Mouse (Mus musculus) heart, postnatal 10 days (tissue): Measurements from ENCODE around the gene Scoc. TPM values are rescaled to one million over a fixed set of nuclear protein-coding genes. Genes with fewer than 3 reads are reported as not detected.
"Not testable (repeated sequence)": the region's sequence is repeated elsewhere in the genome, so short reads cannot be mapped to it uniquely, and the experiment has no call there.

Experiments
- DNase-seq, 2 experiments: peaks; one replicate each; pipeline ENCODE4 v3.0.0; 2021
- intact Hi-C: fragments of 180-260 bp; cut with DNase I; formaldehyde crosslinking; loops from one replicate; pipeline ENCODE4 v1.15.1; 2025
- total RNA-seq, 2 experiments: library from RNA; stranded (reverse); gene quantifications; 2 replicates each; pipeline ENCODE4 v1.2.3; 2021

Scoc gene
- total RNA-seq = 10 to 100 TPM; 39.3 to 48.2 TPM

- DNase-seq = no peak
- intact Hi-C loops = no loop called here
Measured at GRCm38 (mm10) chr8:83458222-83458621, at the start of gene Scoc. TSS of gene Scoc (minus strand) at chr8:83458391.

- no peak for DNase-seq
- intact Hi-C loops = no loop called here
Measured at GRCm38 (mm10) chr8:83459606-83460005, 1.4 kb upstream of the Scoc start.

GRCm38 (mm10) chr8:83457121-83457520, 1.1 kb downstream of the Scoc start:
- intact Hi-C loops = no loop called here
- no peak for DNase-seq

- peak in 1 of 2 experiments; percentile 23 for DNase-seq
- intact Hi-C loops = loop anchor here (5.0 kb wide), 1 partner anchor 189 kb away; no protein-coding TSS in a partner anchor
Measured at GRCm38 (mm10) chr8:83451056-83451455, 7.1 kb downstream of the Scoc start.

- intact Hi-C loops = loop anchor here (5.0 kb wide), 1 partner anchor 188 kb away; no protein-coding TSS in a partner anchor
- peak in 1 of 2 experiments; percentile 30 for DNase-seq
Measured at GRCm38 (mm10) chr8:83449960-83450359, 8.2 kb downstream of the Scoc start.

GRCm38 (mm10) chr8:83443052-83443400, 15.2 kb downstream of the Scoc start:
- intact Hi-C loops = loop anchor here (5.0 kb wide), 2 partner anchors 111 to 276 kb away; partner anchors contain the start of genes Elmod2, Gm10645 and Tbc1d9
- DNase-seq = no peak

GRCm38 (mm10) chr8:83442243-83443051, 15.7 kb downstream of the Scoc start:
- peak; percentile 98 to 99 for DNase-seq
- intact Hi-C loops = loop anchor here (5.0 kb wide), 2 partner anchors 110 to 275 kb away; partner anchors contain the start of genes Elmod2, Gm10645 and Tbc1d9

GRCm38 (mm10) chr8:83441656-83442242, 16.4 kb downstream of the Scoc start:
- intact Hi-C loops = loop anchor here (5.0 kb wide), 2 partner anchors 109 to 274 kb away; partner anchors contain the start of genes Elmod2, Gm10645 and Tbc1d9
- no peak for DNase-seq

GRCm38 (mm10) chr8:83437077-83437476, 21.1 kb downstream of the Scoc start:
- no peak for DNase-seq
- intact Hi-C loops = no loop called here

GRCm38 (mm10) chr8:83429071-83429524, 29.1 kb downstream of the Scoc start:
- DNase-seq = no peak
- intact Hi-C loops = no loop called here

GRCm38 (mm10) chr8:83428621-83429020, 29.6 kb downstream of the Scoc start:
- intact Hi-C loops, DNase-seq: not testable (repeated sequence)

- intact Hi-C loops = no loop called here
Measured at GRCm38 (mm10) chr8:83426949-83427348, 31.2 kb downstream of the Scoc start.

GRCm38 (mm10) chr8:83426104-83426759, 32.0 kb downstream of the Scoc start:
- intact Hi-C loops = no loop called here
- DNase-seq = peak in 1 of 2 experiments; percentile 7

More at GRCm38 (mm10) chr8:83426949-83427348, 31.2 kb downstream of the Scoc start:
- no peak for DNase-seq

- no peak for DNase-seq
- intact Hi-C loops = no loop called here
Measured at GRCm38 (mm10) chr8:83425202-83425601, 33.0 kb downstream of the Scoc start.

GRCm38 (mm10) chr8:83423032-83423825, 35.0 kb downstream of the Scoc start:
- no peak for DNase-seq
- intact Hi-C loops = no loop called here

GRCm38 (mm10) chr8:83421354-83421753, 36.8 kb downstream of the Scoc start:
- no peak for DNase-seq
- intact Hi-C loops = no loop called here

- intact Hi-C loops = no loop called here
- no peak for DNase-seq
Measured at GRCm38 (mm10) chr8:83418805-83419516, 39.2 kb downstream of the Scoc start.

GRCm38 (mm10) chr8:83417970-83418369, 40.2 kb downstream of the Scoc start:
- intact Hi-C loops = no loop called here
- DNase-seq = no peak

- DNase-seq = no peak
- intact Hi-C loops = no loop called here
Measured at GRCm38 (mm10) chr8:83416878-83417277, 41.3 kb downstream of the Scoc start.

GRCm38 (mm10) chr8:83408496-83408895, 49.7 kb downstream of the Scoc start:
- DNase-seq = no peak
- intact Hi-C loops = loop anchor here (5.0 kb wide), 1 partner anchor 146 kb away; no protein-coding TSS in a partner anchor
